Mouse (Mus musculus): ENCODE data around the gene Wfdc3. TPM values are rescaled to one million over a fixed set of nuclear protein-coding genes. Genes with fewer than 3 reads are reported as not detected.

The Wfdc3 gene
- 2.3 and 2.4 TPM in 2 replicates for polyA plus RNA-seq (2015; fragmentation: Nextera tagmentation; extraction: Ambion mirVana)

DNA sequence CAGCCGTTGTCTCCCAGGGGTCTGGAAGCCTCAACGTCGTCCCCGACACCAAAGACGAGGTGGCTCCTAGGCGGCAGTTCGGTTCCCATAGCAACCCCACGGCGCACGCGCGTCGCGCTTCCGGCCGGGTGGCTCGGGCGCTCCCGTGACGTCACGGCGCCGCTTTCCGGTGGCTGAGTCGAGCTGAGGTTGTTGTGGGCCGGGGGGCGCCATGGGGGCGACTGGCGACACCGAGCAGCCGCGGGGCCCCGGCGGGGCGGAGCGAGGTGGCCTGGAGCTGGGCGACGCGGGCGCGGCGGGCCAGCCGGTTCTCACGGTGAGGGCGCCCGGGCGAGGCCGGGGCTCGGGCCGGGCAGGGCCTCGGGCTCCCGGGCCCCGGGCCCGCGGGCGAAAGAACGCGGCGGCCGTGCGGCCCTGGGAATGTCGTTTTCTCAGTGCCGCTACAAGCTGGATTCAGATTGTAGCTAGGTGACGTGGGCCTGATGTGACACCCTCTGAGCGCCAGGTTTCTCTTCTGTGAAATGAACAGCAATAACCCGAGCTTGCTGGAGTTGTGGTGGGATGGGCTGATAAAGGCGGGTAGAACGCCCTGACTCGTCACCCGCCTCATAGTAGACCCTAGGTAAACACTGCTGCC lies at the start of gene Wfdc3, which contains the start of gene Dnttip1:
TSS of gene Wfdc3 (minus strand) at position 89 of the 637 bp plus-strand sequence.
TSS of gene Dnttip1 (plus strand) at position 141 of the 637 bp plus-strand sequence.
- peak; percentile 84 for ATAC-seq (ENCODE audit: insufficient read depth)
- Histone ChIP-seq H3K4me3 (replicated peaks) (peak within 1 kb of the TSS; percentile 90), H3K9ac (peak within 1 kb of the TSS; percentile 98), H3K27ac (replicated peaks) (peak within 1 kb of the TSS; percentile 93), H3K9me3 (replicated peaks) (no peaks in the 10 kb centered on the region), H3K4me1 (replicated peaks) (peaks cover 51% of the 10 kb centered on the region), H3K4me2 (peak within 1 kb of the TSS; percentile 85), H3K27me3 (peaks cover 25% of the 10 kb centered on the region), H3K36me3 (replicated peaks) (peaks cover 38% of the 10 kb centered on the region)
- under 1% methylated on average over 70 of the region's 70 CpGs for WGBS (ENCODE audit: insufficient replicate concordance)

DNA sequence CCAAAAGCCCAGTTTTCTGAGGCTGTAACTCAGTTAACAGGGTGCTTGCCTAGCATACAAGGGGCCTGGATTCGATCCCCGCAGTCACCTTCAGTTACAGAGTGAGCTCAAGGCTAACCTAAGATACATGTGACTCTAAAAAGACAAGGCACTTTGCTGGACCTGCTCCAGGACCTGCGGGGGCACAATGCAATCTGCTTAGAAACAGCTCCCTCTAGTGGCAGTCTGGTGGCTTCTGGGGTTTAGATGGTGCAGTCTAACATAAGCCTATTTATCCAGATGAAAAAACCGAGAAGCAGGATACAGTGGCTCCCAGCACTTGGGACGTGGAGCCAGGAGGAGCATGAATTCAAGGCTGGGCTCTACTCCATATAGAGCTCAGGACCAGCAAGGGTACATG lies 48.6 kb upstream of the Wfdc3 start:
- no peak overlapping the region for H3K4me2 ChIP-seq
- ATAC-seq (ENCODE audit: insufficient read depth): peak; percentile 49
- peaks cover 21% of the 10 kb centered on the region for H3K4me1 ChIP-seq (replicated peaks)
- no peak overlapping the region for H3K9ac ChIP-seq
- H3K36me3 ChIP-seq (replicated peaks): peaks cover 85% of the 10 kb centered on the region
- H3K9me3 ChIP-seq (replicated peaks): no peaks in the 10 kb centered on the region
- H3K27ac ChIP-seq (replicated peaks): no peak overlapping the region
- H3K4me3 ChIP-seq (replicated peaks): no peak overlapping the region
- WGBS (ENCODE audit: insufficient replicate concordance): 28% methylated on average over 5 of the region's 5 CpGs
- H3K27me3 ChIP-seq: no peaks in the 10 kb centered on the region

DNA sequence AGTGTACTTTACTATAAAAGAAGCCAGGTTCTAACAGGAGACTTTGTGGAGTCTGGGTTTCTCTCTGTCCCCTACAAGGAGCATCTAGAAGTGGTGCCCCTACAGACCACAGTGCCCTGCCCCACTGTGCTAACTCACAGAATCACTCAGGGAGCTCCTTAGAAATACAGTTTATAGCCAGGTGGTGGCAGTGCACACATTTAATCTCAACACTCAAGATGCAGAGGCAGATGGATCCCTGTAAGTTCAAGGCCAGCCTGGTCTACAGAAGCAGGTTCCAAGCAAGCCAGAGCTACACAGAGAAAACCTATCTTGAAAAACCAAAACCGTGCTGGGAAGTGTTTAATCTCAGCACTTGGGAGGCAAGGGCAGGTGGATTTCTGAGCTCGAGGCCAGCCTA lies 48.0 kb upstream of the Wfdc3 start:
- Histone ChIP-seq H3K36me3 (replicated peaks) (peaks cover 84% of the 10 kb centered on the region), H3K27me3 (no peaks in the 10 kb centered on the region), H3K4me1 (replicated peaks) (peaks cover 24% of the 10 kb centered on the region), H3K4me3 (replicated peaks) (no peak overlapping the region), H3K9me3 (replicated peaks) (no peaks in the 10 kb centered on the region), H3K4me2 (no peak overlapping the region), H3K27ac (replicated peaks) (peak overlapping the region; percentile 46; the same call in 1 of the 2 replicates), H3K9ac (no peak overlapping the region)
- WGBS (ENCODE audit: insufficient replicate concordance): 76% methylated on average over 2 of the region's 2 CpGs
- no peak for ATAC-seq (ENCODE audit: insufficient read depth)

DNA sequence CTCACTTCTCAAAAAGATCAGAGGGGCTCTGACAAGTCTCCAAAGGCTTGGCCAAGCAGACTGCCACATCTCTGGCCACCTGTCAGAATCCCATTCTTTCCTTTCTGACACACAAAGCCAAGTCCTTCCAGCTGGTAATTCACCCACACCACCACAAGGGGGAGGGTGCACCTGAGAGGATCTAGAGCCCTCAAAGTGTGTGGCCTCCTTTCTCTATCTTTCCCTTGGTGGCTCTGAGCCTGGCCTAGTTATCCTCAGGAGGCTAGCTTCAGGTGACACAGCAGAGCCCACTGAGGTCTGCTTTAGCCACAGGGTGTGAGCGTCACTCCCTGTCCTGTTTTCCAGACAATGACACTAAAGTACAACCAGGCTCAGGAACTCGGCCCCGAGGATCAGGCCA lies 47.5 kb upstream of the Wfdc3 start:
- peak; percentile 17; the same call in 1 of the 2 replicates for ATAC-seq (ENCODE audit: insufficient read depth)
- peak overlapping the region; percentile 42; the same call in 1 of the 2 replicates for H3K27ac ChIP-seq (replicated peaks)
- 85% methylated on average over 3 of the region's 3 CpGs for WGBS (ENCODE audit: insufficient replicate concordance)
- peaks cover 82% of the 10 kb centered on the region for H3K36me3 ChIP-seq (replicated peaks)
- no peak overlapping the region for H3K4me2 ChIP-seq
- H3K4me1 ChIP-seq (replicated peaks): peaks cover 30% of the 10 kb centered on the region
- H3K4me3 ChIP-seq (replicated peaks): no peak overlapping the region
- no peaks in the 10 kb centered on the region for H3K27me3 ChIP-seq
- no peak overlapping the region for H3K9ac ChIP-seq
- H3K9me3 ChIP-seq (replicated peaks): no peaks in the 10 kb centered on the region

DNA sequence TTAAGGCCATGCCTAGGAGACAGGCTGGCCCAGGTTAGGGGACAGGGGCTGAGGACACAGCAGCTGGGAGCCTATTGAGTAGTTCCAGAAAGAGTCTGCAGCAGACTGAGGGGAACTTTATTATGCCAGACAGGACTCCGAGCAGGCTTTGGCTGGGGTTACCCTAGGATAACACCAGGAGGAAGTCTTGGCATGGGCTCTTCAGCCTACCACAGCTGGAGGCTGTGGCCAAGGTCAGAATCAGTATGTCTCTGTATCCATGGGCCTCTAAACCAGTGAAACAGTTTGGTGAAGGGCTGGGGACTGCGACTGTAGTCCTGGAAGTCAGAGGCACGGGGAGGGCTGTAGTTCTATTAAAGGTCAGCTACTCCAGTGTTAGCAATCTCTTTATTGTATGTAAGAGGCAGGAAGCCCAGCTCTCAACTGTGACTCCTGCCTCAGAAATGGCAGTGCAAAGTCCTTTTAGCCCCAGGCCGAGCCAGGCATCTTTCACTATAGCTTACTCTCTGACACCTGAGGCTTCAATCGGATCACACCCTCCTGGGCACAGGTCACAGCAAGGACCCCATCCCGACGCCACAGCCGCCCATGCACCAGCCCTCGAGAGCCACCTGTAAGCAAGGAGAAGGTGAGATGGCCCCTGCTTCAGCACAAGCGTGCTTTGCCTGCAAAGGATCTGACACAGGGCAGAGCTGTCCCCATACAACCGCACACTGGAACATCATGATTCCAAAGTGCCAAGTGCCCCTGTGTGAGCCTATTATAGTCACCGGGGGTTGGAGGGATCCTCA lies 46.9 kb upstream of the Wfdc3 start:
- peaks cover 79% of the 10 kb centered on the region for H3K36me3 ChIP-seq (replicated peaks)
- H3K9ac ChIP-seq: no peak overlapping the region
- no peaks in the 10 kb centered on the region for H3K9me3 ChIP-seq (replicated peaks)
- peaks cover 35% of the 10 kb centered on the region for H3K4me1 ChIP-seq (replicated peaks)
- no peak overlapping the region for H3K4me3 ChIP-seq (replicated peaks)
- no peaks in the 10 kb centered on the region for H3K27me3 ChIP-seq
- ATAC-seq (ENCODE audit: insufficient read depth): no peak
- no peak overlapping the region for H3K4me2 ChIP-seq
- 0 out of 2 replicates have a peak overlapping the region, but pooled peaks have one; percentile 33 for H3K27ac ChIP-seq (replicated peaks)
- 83% methylated on average over 12 of the region's 12 CpGs for WGBS (ENCODE audit: insufficient replicate concordance)

DNA sequence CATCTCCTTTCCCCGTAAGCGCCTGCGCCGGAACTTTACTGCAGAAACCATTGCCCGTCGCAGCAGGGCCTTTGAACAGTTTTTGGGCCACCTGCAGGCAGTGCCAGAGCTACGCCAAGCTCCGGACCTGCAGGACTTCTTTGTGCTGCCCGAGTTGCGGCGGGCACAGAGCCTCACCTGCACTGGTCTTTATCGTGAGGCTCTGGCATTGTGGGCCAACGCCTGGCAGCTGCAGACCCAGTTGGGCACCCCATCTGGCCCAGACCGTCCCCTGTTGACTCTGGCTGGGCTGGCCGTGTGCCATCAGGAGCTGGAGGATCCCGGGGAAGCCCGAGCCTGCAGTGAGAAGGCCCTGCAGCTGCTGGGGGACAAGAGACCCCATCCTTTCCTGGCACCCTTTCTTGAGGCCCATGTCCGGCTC lies 46.1 kb upstream of the Wfdc3 start:
- Histone ChIP-seq H3K27ac (replicated peaks) (no peak overlapping the region), H3K9me3 (replicated peaks) (no peaks in the 10 kb centered on the region), H3K27me3 (peaks cover 4% of the 10 kb centered on the region), H3K9ac (no peak overlapping the region), H3K36me3 (replicated peaks) (peaks cover 73% of the 10 kb centered on the region), H3K4me1 (replicated peaks) (peaks cover 41% of the 10 kb centered on the region), H3K4me3 (replicated peaks) (no peak overlapping the region), H3K4me2 (no peak overlapping the region)
- ATAC-seq (ENCODE audit: insufficient read depth): no peak
- WGBS (ENCODE audit: insufficient replicate concordance): 89% methylated on average over 18 of the region's 18 CpGs

DNA sequence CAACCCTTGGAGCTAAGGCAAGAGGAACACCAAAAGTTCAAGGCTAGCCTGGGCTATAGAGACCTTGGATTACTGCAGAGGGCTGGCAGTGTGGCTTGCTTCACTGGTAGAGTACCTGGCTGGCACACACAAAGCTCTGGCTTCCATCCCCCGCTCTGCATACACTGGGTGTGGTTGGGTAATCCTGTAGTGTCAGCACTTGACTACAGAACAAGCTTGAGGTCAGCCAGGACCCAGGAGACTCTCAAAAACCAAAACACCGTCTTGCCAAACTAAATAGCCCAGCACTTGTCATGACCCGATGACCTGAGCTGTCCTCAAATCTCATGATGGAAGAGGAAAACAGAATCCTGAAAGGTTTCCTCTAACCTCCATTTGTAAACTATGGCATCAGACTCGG lies 44.7 kb upstream of the Wfdc3 start:
- 0 out of 2 replicates have a peak overlapping the region, but pooled peaks have one; percentile 12 for H3K27ac ChIP-seq (replicated peaks)
- peaks cover 55% of the 10 kb centered on the region for H3K4me1 ChIP-seq (replicated peaks)

DNA sequence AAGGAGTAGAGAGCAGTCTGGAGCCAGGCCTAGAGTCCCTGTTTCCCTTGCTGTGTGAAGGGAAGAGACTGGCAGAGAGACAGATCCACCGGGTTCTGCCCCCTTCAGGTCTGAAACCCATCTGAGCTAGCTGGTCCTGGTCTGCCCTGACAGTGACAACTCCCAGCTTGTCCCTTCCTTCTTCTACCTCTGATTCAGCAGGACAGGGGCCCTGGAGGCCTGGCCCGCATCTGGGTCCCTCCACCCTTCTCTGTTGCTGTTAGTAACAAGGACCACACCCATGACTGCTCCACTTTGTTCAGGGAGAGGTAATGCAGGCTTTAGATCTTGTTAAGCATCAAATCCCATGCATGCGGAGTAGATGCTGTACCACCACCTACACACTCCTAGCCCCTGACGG lies 42.7 kb upstream of the Wfdc3 start:
- H3K9ac ChIP-seq: peak overlapping the region; percentile 23; the same call in 1 of the 2 replicates
- 59% methylated on average over 4 of the region's 4 CpGs for WGBS (ENCODE audit: insufficient replicate concordance)
- 0 out of 2 replicates have a peak overlapping the region, but pooled peaks have one; percentile 26 for H3K27ac ChIP-seq (replicated peaks)
- H3K4me1 ChIP-seq (replicated peaks): peaks cover 64% of the 10 kb centered on the region
- peaks cover 40% of the 10 kb centered on the region for H3K36me3 ChIP-seq (replicated peaks)
- no peaks in the 10 kb centered on the region for H3K9me3 ChIP-seq (replicated peaks)
- ATAC-seq (ENCODE audit: insufficient read depth): peak; percentile 16; the same call in 1 of the 2 replicates
- H3K4me3 ChIP-seq (replicated peaks): no peak overlapping the region
- peak overlapping the region; percentile 40 for H3K4me2 ChIP-seq
- H3K27me3 ChIP-seq: peaks cover 36% of the 10 kb centered on the region

More for the DNA sequence above, 44.7 kb upstream of the Wfdc3 start:
- WGBS (ENCODE audit: insufficient replicate concordance): 81% methylated on average over 4 of the region's 4 CpGs
- H3K4me2 ChIP-seq: no peak overlapping the region
- peaks cover 59% of the 10 kb centered on the region for H3K36me3 ChIP-seq (replicated peaks)
- H3K4me3 ChIP-seq (replicated peaks): no peak overlapping the region
- no peak for ATAC-seq (ENCODE audit: insufficient read depth)
- peaks cover 18% of the 10 kb centered on the region for H3K27me3 ChIP-seq
- no peak overlapping the region for H3K9ac ChIP-seq
- no peaks in the 10 kb centered on the region for H3K9me3 ChIP-seq (replicated peaks)

DNA sequence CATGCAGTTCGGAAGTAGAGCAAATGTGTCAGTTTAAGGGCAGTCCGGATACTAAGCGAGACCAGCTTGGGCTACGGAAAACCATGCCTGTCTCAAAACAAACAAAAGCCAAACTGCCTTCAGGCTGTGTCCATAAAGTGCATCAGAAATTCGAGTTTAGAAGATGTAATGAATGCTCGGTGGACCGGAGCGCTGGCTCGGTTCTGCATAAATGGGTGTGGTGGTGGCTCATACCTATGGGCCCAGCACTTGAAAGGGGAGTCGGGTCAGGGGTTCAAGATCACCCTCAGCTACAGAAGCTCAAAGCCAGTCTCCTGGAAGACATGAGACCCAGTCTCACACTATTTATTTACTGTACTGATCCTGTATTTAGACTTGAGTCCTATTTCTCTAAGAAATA lies 42.0 kb upstream of the Wfdc3 start:
- H3K9me3 ChIP-seq (replicated peaks): no peaks in the 10 kb centered on the region
- no peak overlapping the region for H3K27ac ChIP-seq (replicated peaks)
- no peak overlapping the region for H3K9ac ChIP-seq
- ATAC-seq (ENCODE audit: insufficient read depth): no peak
- H3K4me3 ChIP-seq (replicated peaks): no peak overlapping the region
- peaks cover 36% of the 10 kb centered on the region for H3K27me3 ChIP-seq
- 79% methylated on average over 10 of the region's 10 CpGs for WGBS (ENCODE audit: insufficient replicate concordance)
- peaks cover 34% of the 10 kb centered on the region for H3K36me3 ChIP-seq (replicated peaks)
- no peak overlapping the region for H3K4me2 ChIP-seq
- H3K4me1 ChIP-seq (replicated peaks): peaks cover 59% of the 10 kb centered on the region

DNA sequence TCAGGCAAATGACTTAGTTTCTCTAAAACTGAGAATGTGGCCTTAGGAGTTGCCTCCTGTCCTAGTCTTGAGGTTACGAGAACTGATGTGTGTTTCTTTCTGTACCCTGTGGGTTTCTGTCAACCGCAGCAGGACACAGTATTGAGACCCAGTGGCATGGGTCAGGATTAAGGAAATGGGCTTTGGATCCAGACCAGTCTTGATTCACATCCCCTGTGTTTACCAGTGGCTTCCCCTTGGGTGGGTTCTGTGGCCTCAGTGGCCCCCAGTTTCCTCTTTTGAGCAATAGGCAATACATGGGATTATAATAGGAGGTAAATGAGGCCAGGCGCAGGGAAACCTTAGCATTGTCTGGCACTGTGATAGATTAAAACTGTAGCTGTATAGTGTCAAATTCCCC lies 41.3 kb upstream of the Wfdc3 start:
- no peak overlapping the region for H3K27ac ChIP-seq (replicated peaks)
- H3K9ac ChIP-seq: 0 out of 2 replicates have a peak overlapping the region, but pooled peaks have one; percentile 74

DNA sequence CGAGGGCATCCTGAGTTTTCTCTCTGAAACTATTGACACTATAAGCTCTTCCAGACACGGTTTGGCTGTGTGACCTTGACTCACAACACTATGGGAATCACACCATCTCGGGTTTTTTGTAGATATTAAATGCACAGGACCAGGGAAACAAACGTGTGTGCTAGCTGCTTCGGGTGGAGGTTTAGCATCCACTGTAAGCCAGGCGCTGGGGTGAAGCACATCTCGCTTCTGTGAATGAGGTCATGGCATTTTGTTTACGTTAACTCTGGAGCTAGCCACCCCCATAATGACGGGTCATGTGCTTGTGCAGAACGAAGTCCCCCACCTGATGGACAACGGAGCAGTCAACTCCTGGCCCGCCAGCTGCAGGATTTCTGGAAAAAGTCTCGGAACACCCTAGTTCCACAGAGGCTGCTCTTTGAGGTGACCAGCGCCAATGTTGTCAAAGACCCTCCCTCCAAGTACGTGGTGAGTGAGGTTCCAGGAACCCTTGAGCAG lies 40.7 kb upstream of the Wfdc3 start:
- no peak for ATAC-seq (ENCODE audit: insufficient read depth)
- no peaks in the 10 kb centered on the region for H3K9me3 ChIP-seq (replicated peaks)

More for the DNA sequence above, 41.3 kb upstream of the Wfdc3 start:
- H3K27me3 ChIP-seq: peaks cover 41% of the 10 kb centered on the region
- H3K4me3 ChIP-seq (replicated peaks): peak overlapping the region; percentile 68; the same call in 1 of the 2 replicates
- H3K4me1 ChIP-seq (replicated peaks): peaks cover 55% of the 10 kb centered on the region
- no peak for ATAC-seq (ENCODE audit: insufficient read depth)
- H3K4me2 ChIP-seq: peak overlapping the region; percentile 99
- H3K9me3 ChIP-seq (replicated peaks): no peaks in the 10 kb centered on the region
- H3K36me3 ChIP-seq (replicated peaks): peaks cover 27% of the 10 kb centered on the region
- WGBS (ENCODE audit: insufficient replicate concordance): 63% methylated on average over 3 of the region's 3 CpGs

More for the DNA sequence above, 40.7 kb upstream of the Wfdc3 start:
- peaks cover 41% of the 10 kb centered on the region for H3K27me3 ChIP-seq
- peaks cover 21% of the 10 kb centered on the region for H3K36me3 ChIP-seq (replicated peaks)
- peak overlapping the region; percentile 87 for H3K27ac ChIP-seq (replicated peaks)
- 14% methylated on average over 15 of the region's 15 CpGs for WGBS (ENCODE audit: insufficient replicate concordance)
- H3K4me1 ChIP-seq (replicated peaks): peaks cover 55% of the 10 kb centered on the region
- H3K9ac ChIP-seq: peak overlapping the region; percentile 74
- peak overlapping the region; percentile 99 for H3K4me2 ChIP-seq
- peak overlapping the region; percentile 68 for H3K4me3 ChIP-seq (replicated peaks)
